Mouse (Mus musculus) testis, postnatal 14 days (tissue): ENCODE data around the gene Asic2.

Source experiments
- DNase-seq: peaks from one replicate; pipeline ENCODE4 v3.0.0; 2021; ENCODE audit warnings: low spot score

Gene Asic2

DNA sequence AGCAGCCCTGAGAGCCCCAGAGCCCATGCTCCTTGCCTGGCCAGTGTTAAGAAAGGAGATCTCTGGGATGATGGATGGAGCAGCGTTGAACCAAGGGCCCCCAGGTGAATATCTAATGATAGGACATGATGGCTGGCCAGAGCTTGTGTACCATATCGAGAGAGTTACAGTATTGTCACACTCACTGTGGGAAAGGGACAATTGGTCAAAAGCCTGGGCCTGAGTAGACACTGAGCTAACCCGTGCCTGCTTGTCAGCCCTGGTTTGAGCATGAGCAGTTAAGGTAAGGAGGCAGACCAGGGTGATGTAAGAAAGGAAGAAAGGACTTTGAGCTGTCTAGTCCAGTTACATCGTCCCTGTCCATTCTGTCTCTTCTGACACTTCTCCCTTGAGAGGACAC, 365.3 kb downstream of the Asic2 start:
- DNase-seq, result no peak

DNA sequence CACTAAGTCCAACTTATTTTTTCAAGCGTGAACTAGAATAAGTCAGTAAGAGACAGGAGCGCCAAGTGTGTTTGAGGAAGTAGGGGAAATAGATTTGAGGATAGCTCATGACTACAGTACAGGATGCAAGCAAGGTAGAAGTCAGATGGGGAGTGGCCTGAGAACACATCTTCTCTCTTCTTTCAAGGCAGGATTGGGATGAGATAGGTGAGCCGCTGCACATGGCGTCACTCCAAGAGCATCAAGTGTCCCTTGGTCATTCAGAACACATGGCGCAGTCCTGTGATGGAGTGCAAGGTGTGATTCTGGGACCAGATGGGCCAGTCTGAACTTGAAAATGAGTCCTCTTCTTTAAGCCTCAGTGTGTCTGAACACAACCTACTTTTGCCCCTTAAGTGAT, 366.5 kb downstream of the Asic2 start:
- no peak for DNase-seq

DNA sequence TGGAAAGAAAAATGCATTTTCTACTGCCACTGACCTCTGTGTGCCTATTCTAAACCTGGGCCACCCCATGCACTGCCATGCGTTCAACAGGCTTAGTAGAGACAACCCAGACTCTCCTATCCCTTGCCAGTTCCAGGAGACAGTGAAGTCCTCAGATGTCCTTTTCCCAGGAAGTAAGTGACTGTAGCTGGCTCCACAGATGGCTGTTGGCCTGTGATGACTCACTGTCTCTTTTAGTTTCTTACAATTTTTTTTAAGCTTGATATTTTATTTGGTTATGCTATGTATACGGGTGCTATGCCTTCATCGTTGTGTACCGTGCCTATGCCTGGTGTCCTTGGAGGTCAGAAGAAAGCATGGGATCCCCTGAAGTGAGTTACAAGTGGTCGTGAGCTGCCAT, 370.7 kb downstream of the Asic2 start:
- DNase-seq, result no peak

DNA sequence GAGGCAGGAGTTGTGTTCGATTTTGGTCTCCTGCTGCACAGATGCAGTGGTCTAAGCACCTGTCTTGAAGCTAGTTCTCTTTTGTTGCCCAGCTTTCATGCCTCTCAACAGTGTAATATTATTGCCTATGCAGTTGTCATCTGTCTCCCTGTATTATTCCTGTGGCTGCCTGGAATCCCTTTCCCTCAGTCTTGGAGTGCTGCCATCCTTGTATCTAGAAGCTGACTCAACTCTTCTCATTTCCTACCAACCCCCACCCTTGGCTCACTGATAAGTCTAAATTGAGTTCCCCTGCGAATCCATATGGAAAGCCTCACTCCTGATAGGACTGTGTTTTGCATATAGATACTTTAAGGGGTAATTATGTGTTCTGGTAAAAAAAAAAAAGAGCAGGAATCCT, 373.0 kb downstream of the Asic2 start:
- DNase-seq, result no peak

DNA sequence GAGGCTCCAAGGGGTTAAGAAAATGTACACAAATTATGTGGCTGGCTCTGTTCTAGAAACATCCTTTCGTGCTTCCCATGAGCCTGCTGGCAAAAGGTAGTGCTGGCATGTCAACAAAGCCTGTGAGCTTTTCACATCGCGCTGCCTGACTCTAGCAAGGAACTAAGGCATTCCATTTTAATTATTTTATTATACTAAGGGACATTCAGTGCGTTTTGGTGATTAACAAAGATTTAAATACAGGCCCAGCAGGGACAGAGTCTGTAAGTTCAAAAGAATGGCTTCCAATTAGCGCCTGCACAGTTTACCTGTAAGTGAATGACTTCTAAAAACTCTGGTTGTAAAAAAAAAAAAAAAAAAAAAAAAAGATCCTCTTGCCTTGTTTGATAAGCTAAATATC, 375.5 kb downstream of the Asic2 start:
- no peak for DNase-seq

DNA sequence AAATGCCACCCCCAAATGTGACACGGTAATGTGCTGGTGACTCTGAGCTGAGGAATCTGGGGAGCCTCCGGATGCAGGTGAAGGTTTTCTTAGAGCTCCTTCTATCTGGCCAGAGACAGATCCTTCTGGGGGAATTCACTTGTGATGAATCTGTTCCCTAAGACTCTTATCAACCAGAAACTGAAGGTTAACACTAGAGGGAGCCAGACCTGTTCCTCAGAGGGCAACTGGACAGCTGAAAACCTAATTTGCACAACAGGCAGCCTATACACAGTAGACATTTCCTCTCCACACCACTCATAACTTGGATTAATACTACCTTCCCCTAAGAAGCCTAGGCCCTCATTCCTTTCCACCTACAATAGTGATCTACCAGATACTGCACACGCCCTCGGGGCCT, 377.3 kb downstream of the Asic2 start:
- no peak for DNase-seq

DNA sequence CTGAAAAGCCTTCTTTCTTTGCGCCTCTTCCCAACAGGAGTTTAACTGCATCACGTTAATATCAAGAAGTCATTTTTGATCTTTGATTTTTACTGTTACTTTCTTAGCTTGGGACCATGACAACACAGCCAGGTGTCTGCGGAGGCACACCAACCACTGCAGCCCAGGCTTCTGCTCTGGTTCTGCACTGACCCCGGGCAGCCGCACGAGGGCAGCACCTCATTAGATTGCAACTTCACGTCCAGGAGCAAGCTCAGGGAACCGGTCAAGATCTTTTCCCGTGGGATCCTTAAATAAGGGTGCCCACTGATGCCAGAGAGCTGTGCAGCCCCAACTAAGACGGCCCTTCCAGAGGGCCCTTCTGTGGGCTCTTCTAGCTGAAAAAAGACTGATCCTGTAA, 379.6 kb downstream of the Asic2 start:
- peak; percentile 57 for DNase-seq

DNA sequence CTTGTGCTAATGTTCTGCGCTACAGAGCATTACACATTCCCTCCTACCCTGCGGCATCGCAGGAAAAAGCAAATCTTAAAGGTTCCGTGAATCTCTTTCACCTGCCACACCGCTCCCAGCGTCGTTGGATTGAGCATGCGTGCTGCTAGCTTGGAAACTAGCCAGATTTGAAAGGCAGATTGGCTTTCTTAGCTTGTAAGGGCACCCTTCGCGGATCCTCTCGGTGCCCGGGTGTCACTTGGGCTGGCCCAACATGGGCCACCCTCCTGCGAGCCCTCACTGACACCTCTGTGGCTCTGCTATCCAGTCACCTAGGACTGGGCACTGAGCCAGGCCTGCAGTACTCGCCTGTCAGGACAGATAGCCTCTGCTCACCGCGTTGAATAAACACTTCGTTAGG, 380.3 kb downstream of the Asic2 start:
- no peak for DNase-seq

DNA sequence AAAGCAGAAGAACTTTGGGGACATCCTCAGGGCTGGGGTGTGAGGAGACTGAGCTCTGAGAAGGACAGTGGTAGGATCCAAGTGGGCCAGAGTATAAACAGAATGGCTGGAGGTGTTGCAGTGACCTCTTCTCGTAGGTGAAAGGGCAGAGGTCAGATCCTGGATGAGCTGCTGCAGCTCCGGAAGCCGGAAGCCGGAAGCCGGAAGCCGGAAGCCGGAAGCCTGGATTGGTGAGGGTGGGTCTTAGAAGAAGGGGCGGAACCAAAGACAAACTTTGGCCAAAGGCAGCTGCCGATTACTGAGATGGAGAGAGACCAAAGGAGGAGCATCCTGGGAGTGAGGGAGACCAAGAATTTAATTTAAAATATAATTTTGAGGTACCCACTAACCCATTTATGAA, 381.1 kb downstream of the Asic2 start:
- peak; percentile 29 for DNase-seq

DNA sequence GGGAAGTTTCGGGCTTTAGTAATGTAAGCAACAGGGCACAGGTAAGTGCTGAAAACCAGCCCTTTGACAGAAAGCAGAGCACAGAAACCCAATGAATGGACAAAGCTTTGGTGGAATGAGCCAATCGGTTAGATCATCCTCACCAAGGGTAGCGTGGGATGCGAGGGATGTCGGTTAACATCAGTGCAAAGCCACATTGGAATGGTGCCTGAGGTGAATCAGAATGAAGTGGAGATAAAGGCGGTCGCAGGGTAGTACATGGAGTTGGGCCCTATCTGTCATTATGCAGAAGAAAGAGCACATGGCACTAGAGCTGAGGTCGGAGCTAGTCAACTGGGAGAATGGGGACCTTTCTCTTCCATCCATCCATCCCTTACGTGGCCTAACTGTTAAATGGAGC, 383.8 kb downstream of the Asic2 start:
- DNase-seq, result no peak

DNA sequence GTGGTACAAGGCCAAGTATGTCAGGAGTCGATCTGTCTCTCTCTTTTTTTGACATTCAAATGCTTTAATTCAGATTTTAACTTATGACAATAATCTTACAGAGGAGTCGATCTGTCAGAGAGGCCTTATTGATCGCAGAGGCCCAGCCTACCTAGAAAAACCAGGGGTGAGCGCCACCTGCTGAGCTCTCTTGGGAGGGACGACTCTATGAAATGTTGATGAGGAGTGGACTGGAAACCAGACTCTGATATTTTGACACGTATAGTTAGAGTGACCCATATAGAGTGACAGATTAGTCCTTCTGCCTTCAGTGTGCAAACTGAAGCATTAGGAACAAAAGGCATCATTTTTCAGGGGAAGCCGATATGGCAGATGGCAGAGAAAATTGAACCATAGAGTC, 385.1 kb downstream of the Asic2 start:
- DNase-seq, result no peak

DNA sequence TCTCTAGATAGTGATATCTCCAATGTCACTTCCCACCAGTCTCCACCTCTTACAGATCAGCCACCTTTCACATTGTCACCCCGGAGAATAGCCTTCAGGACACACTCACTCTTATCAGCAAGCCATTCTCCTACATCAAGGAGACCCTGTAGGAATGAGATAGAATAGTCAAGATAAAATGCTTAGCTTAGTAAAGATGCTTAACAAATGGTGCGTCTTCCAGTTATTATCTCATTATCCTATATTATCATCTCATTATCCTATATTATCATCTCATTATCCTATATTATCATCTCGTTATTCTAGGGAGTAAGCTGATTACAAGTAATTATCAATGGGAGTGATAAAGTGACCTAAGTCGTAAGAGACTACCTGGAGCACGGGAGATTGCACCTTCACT, 386.1 kb downstream of the Asic2 start:
- DNase-seq, result no peak

DNA sequence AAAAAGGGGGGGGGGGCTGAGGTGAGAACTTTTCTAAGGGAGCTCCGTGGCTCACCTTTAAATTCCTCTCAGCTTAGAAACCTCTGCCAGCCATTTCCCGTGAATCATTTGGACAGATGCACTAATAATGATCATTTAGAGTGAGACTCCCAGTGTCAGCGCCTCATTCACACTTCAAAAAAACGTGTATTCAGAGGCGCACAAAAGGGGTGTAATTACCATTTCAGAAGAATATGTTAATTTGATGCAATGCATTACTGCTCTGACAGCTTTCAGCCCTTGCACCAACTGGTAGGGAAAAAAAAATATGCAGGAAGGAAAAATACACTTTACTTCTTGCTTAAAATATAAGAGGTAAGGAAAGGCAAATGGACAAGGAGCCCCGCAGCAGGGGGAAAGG, 388.5 kb downstream of the Asic2 start:
- DNase-seq, result no peak

DNA sequence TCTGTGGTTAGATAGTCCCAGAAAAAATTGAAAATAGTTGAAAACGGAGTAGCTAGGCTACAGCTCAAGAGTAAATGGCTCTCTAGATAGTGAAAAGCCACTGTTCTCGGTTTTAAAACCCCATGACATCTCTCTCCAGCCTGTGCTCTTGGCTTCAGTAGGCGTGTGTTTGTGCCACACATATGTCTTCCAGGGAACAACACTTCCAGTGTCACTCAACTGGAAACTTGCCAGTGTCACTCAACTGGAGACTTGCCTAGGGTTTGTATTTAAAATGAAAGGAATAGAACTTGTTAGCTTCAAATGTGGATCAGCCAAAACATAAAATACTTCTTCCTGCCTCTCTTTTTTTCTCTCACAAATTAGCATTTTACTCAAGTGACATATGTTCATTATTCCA, 397.9 kb downstream of the Asic2 start:
- DNase-seq, result no peak

DNA sequence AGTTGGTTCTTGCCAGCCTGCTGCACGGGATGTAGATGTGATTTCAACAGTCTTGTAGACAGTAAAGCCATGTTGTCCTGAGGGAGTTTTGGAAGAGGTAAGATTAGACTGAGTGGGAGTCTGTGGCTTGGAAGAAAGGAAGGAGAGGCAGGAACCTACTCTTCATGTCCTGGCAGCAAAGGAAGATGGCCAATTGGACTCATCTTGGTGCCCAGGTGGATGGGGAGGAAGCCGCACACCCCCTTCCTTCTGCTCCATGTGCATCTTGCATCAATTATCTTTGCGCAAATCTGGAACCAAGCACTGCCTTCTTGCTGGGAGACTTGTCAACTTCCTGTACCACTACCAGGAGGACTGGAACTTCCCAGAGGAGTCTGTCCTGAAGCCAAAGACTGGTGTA, 403.4 kb downstream of the Asic2 start:
- no peak for DNase-seq

DNA sequence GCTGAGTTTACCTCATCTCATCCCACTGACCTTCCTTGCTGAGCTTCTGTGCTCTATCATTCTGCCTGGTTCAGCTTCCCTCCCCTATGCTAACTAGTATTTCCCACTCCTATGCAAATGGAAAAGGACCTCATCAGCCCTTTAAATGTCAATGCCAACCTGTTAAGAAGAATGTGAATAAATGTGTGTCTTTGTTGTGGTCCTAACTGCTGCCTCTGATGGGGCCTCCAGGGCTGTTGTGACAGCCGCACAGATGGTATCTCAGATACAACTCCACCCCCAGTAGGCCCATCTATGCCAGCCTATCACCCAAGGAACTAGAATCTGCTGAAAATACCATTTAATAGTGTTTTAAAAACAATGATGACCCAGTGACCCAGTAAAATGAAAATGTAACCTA, 407.9 kb downstream of the Asic2 start:
- DNase-seq, result no peak

DNA sequence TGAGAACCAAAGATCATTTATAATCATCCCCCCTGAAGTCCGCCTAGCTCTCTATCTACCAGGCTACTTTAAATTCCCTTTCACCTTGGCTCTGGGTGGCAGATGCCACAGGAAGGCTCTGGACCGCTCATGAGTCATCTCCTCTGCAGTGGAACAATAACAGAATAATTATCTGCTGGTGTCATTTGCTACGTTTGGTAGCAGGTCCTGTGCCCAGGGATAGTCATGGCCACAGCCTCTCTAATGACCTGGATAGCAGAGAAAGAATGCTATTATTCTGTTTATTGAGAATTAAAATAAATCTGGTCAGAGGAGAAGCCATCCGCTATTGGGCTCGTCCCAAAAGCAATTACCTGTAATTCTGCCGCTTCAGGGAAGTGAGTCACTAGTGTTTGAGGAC, 425.1 kb downstream of the Asic2 start:
- no peak for DNase-seq

DNA sequence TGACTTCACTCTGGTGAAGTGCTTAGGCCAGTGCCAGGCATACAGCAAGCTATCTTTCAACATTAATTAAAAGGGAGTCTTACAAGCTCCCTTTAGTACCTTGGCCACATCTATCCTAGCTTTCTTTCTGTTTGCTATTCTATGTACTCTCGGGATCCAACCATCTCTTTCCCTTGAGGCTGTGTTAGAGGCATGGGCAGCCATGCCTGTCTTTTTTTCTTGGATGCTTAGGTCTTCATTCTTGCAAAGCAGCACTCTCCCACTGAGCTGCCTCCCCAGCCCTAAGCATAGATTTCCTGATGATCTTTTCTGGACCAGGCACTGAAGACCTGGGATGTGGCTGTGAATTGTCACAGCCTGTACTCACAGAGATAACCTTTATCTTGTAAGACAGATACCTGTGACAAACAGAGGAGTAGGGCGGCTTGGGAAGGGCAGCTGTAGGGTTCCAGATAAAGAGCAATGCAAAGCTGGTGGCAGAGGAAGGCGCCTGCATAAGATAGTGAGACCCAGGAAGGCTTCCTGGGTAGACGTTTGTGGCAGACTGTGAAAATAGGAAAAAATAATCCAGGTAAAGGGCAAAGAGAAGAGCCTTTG, 433.0 kb downstream of the Asic2 start:
- no peak for DNase-seq

DNA sequence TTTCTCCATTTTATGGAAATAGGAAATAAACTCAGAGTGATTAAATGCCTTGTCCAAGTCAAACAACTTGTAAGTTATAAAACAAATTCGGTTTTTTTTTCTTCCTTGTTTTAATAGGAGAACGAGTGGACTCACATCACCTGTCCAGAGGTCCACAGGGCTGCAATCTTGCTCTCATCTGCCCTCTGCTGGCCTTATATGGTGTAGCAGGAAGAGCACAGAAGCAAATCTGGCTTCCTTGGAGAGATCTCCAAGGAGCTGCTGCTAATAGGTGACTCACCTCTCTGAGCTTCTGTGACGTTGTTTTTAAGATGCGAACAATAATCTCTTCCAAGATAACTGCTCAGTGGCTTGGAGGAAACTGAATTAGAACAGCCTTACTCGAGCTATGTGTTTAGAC, 433.6 kb downstream of the Asic2 start:
- peak; percentile 6 for DNase-seq

DNA sequence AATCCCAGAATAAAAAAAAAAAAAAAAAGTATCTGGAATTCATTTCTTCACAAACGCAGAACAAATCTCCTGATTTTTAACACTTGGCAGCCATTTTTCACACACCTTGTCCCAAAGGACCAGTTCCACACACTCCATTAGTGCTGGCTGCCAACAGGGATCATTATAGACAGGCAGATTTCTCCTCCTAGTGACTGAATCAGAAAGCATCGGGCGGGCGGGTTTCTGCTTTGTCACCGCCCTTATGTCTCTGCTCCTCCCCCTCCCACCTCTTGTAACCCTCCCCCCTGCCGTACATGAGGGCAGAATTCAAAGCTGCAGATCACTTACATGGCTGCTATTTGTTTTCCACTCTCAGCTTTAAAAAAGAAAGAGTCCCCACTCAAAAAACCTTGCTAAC, 436.4 kb downstream of the Asic2 start:
- no peak for DNase-seq

DNA sequence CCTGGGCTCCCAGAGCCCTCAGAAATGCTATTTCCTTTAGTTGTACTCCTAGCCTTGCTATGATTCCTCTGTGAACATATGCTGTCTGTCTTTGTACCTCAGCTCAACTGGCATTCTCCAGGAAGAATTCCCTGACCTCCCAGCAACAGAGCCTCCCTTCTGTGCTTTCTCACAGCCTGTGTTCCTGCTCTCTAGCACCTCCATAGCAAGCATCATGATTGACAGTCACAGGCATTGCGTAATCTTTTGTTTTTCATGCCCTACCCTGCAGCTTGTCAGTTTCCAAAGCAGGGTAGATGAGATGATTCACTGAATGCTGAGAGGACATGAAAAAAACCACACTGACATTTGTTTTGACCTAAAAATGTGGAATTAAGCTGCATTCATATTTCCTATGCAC, 445.3 kb downstream of the Asic2 start:
- no peak for DNase-seq

DNA sequence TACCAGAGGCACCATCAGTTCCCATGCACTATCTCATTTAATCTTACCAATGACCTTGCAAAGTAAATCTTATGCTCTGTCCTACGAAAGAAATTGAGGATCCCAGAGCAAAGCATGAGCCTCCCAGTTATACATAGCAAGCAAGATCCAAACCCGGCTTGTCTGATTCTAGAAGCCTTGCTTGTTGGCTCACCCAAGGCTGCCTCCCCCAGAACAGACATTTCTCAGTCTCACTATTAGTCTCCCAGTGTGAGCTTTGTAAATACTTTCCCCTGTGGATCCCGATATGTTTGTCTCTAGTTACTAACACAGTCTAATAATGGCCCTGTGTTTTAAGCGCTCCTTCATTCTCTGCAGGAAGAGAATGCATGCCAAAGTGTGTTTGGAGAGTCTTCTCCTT, 446.4 kb downstream of the Asic2 start:
- DNase-seq, result no peak

DNA sequence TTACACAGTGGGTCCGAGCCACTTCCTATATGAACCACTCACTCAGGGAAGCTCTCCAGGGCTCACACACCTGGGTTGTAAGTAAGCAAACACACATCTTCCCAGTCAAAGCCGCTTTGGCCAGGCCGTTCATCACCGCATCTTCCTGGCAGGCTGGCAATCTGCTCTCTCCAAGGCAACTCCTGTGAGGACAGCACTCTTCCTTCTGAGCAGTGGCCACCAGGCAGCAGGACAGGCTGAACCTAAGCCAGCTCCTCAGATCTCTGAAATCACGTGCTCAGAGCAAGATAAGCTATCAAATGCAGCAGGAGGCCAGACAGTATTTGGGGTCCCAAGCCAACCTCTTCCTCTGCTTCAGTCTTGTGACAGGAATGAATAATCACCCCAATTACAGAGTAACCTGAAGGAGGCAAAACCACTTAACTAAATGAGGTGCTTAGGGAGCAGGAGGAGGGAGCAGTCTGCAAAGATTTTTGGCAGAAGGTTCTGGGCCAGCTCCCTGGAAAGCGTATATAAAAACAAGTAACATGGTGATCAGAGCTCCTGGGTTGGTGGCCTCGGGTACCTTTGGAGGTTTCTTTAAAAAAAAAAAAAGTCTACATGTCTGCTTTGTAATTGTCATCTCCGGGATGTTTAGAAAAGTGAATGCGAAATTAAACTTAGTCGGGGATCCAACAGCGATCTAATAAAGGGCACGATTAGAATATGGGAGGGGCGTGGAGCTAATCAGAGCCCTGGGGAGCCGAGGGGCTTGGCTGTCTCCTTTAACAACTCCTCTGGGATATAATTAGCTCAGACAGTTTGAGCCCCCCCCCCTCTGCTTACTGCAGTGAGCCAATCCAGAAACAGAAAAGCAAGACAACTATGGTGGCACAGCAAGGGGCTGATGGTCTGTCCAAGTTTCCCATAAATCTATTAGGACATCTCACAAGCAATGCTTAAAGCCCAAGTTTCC, 450.0 kb downstream of the Asic2 start:
- no peak for DNase-seq

DNA sequence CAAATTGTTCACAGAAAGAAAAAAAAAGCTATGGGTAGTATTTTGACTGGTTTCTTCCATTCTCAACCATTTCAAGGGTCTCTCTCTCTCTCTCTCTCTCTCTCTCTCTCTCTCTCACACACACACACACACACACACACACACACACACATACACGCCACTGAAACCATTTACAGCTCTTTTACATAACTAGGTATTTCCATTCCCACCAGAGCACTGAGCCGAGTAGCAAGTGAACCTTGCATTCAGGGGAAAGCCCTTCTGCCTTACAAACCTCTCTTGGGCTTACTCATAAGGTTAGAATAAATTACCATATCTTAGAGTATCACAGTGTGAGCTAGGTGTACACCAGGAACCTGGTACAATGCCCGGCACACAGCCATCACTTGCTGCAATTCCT, 452.5 kb downstream of the Asic2 start:
- DNase-seq, result no peak
